Mouse (Mus musculus) limb, embryonic 14.5 days (tissue): Measurements from ENCODE around the gene Cdk6. TPM values are rescaled to one million over a fixed set of nuclear protein-coding genes. Genes with fewer than 3 reads are reported as not detected.

Experiments used
- ATAC-seq: fragments of 200-750 bp; cut with Nextera tagmentation; 2 replicates; pipeline ENCODE4 v1.8.0; 2017; ENCODE audit warnings: low read depth, moderate number of reproducible peaks, moderate TSS enrichment; ENCODE audit not compliant: low FRiP score
- DNase-seq: peaks from one replicate; pipeline ENCODE4 v3.0.0-alpha.2; 2015; ENCODE audit warnings: low spot score
- H3K27ac ChIP-seq: fragments of 300-500 bp; sonication (generic); replicated peaks from 2 replicates; pipeline ENCODE4 v1.5.1; 2014; ENCODE audit warnings: low read depth, mild to moderate bottlenecking, low read length, moderate library complexity, mixed read lengths
- H3K27me3 ChIP-seq: fragments of 300-500 bp; sonication (generic); 2 replicates; pipeline ENCODE4 v1.6.1; 2014; ENCODE audit warnings: low read length, mixed read lengths; ENCODE audit not compliant: control insufficient read depth, insufficient read depth
- H3K36me3 ChIP-seq: fragments of 300-500 bp; sonication (generic); 2 replicates; pipeline ENCODE4 v1.6.1; 2014; ENCODE audit warnings: mild to moderate bottlenecking, low read length, moderate library complexity, mixed read lengths; ENCODE audit not compliant: control insufficient read depth, insufficient read depth
- H3K4me1 ChIP-seq: fragments of 300-500 bp; sonication (generic); 2 replicates; pipeline ENCODE4 v1.6.1; 2014; ENCODE audit warnings: antibody characterized with exemption, low read length, mixed read lengths; ENCODE audit not compliant: control insufficient read depth, insufficient read depth
- H3K4me2 ChIP-seq: fragments of 300-500 bp; sonication (generic); replicated peaks from 2 replicates; pipeline ENCODE4 v1.6.1; 2014; ENCODE audit warnings: low read depth, mild to moderate bottlenecking, low read length, moderate library complexity; ENCODE audit not compliant: severe bottlenecking
- H3K4me3 ChIP-seq: fragments of 300-500 bp; sonication (generic); replicated peaks from 2 replicates; pipeline ENCODE4 v1.5.1; 2014; ENCODE audit warnings: low read length
- H3K9ac ChIP-seq: fragments of 300-500 bp; sonication (generic); 2 replicates; pipeline ENCODE4 v1.6.1; 2014; ENCODE audit warnings: mild to moderate bottlenecking, low read depth, low read length, moderate library complexity; ENCODE audit not compliant: severe bottlenecking
- H3K9me3 ChIP-seq: fragments of 300-500 bp; sonication (generic); 2 replicates; pipeline ENCODE4 v1.6.1; 2016; ENCODE audit warnings: low read length; ENCODE audit not compliant: control insufficient read depth
- POLR2A ChIP-seq: fragments of 200-500 bp; IDR thresholded peaks from 2 replicates; pipeline ENCODE4 v1.8.0; 2012; ENCODE audit warnings: inconsistent platforms, mild to moderate bottlenecking, moderate library complexity, borderline replicate concordance; ENCODE audit not compliant: insufficient read depth, insufficient read length; ENCODE audit errors: extremely low read depth
- WGBS: fragments of 180-500 bp; shearing (Covaris S2); extraction: QIAGEN DNeasy Blood & Tissue Kit; methylation state at CpG from one replicate; pipeline ENCODE4 v1.1.7; 2014; 5-methylcytosine and 5-hydroxymethylcytosine counted together
- polyA plus RNA-seq, 2 experiments: library from polyadenylated mRNA; depleted of rRNA in 1 of 2; stranded (reverse) in 1 of 2; unstranded in 1 of 2; fragments of >200 nt; fragmentation: Nextera tagmentation in 1 of 2; extraction: Ambion mirVana in 1 of 2; gene quantifications; 2 replicates each; pipeline versions ENCODE4 v1.2.1 to v1.2.3; 2012 to 2014

Gene Cdk6
- polyA plus RNA-seq, 2 experiments: 11.3 to 23.8 TPM

- Histone ChIP-seq H3K27ac (no peak overlapping the region), H3K36me3 (no peaks in the 10 kb centered on the region), H3K4me3 (no peak overlapping the region), H3K9me3 (no peaks in the 10 kb centered on the region), H3K4me2 (no peak overlapping the region), H3K4me1 (peaks cover 6% of the 10 kb centered on the region; the same call in 1 of the 2 replicates), H3K9ac (no peak overlapping the region), H3K27me3 (no peaks in the 10 kb centered on the region)
- ATAC-seq: no peak
- 77% methylated on average over 13 of the region's 13 CpGs for WGBS
- TF ChIP-seq POLR2A: no peak
- DNase-seq: no peak
Measured at GRCm38 (mm10) chr5:3382343-3383040, 41.2 kb downstream of the Cdk6 start.

- H3K4me1 ChIP-seq: peaks cover 6% of the 10 kb centered on the region; the same call in 1 of the 2 replicates
- H3K27ac ChIP-seq: no peak overlapping the region
- TF ChIP-seq POLR2A: no peak
- DNase-seq: no peak
- H3K4me3 ChIP-seq: no peak overlapping the region
- WGBS: 52% methylated on average over 3 of the region's 3 CpGs
- no peaks in the 10 kb centered on the region for H3K36me3 ChIP-seq
- no peaks in the 10 kb centered on the region for H3K27me3 ChIP-seq
- H3K9ac ChIP-seq: no peak overlapping the region
- H3K9me3 ChIP-seq: no peaks in the 10 kb centered on the region
- ATAC-seq: no peak
- no peak overlapping the region for H3K4me2 ChIP-seq
Measured at GRCm38 (mm10) chr5:3383547-3383946, 42.3 kb downstream of the Cdk6 start.

DNA sequence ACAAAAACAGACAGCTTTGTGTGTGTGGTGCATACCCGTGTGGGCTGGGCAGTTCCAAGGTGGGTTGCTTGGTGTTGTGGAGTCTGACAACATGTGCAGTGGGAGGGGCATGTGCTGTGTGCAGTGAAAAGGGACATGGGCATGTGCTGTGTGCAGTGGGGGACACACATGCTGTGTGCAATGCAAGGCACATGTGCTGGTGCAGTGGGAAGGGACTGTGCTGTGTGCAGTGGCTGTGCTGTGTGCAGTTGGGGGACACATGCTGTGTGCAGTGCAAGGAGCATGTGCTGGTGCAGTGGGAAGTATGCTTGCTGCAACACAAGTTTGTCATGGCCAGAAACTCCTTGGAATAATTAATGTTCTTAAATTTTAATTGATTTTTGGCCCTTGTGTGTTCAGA, 43.8 kb downstream of the Cdk6 start:
- Histone ChIP-seq H3K4me2 (no peak overlapping the region), H3K27me3 (no peaks in the 10 kb centered on the region), H3K4me1 (peaks cover 6% of the 10 kb centered on the region; the same call in 1 of the 2 replicates), H3K4me3 (no peak overlapping the region), H3K9ac (no peak overlapping the region), H3K36me3 (no peaks in the 10 kb centered on the region), H3K9me3 (no peaks in the 10 kb centered on the region), H3K27ac (no peak overlapping the region)
- ATAC-seq (no peak), DNase-seq (no peak)
- no peak for TF ChIP-seq POLR2A
- WGBS: 44% methylated on average over 1 of the region's 1 CpGs

GRCm38 (mm10) chr5:3386021-3386730, 44.9 kb downstream of the Cdk6 start:
- no peak overlapping the region for H3K27ac ChIP-seq
- H3K27me3 ChIP-seq: no peaks in the 10 kb centered on the region
- no peak overlapping the region for H3K4me3 ChIP-seq
- no peak for TF ChIP-seq POLR2A
- 63% methylated on average over 7 of the region's 7 CpGs for WGBS
- DNase-seq (no peak), ATAC-seq (no peak)
- no peaks in the 10 kb centered on the region for H3K9me3 ChIP-seq
- 0 out of 2 replicates have a peak, but pooled peaks cover under 1% of the 10 kb centered on the region for H3K36me3 ChIP-seq
- peaks cover 6% of the 10 kb centered on the region; the same call in 1 of the 2 replicates for H3K4me1 ChIP-seq
- no peak overlapping the region for H3K4me2 ChIP-seq
- H3K9ac ChIP-seq: no peak overlapping the region

DNA sequence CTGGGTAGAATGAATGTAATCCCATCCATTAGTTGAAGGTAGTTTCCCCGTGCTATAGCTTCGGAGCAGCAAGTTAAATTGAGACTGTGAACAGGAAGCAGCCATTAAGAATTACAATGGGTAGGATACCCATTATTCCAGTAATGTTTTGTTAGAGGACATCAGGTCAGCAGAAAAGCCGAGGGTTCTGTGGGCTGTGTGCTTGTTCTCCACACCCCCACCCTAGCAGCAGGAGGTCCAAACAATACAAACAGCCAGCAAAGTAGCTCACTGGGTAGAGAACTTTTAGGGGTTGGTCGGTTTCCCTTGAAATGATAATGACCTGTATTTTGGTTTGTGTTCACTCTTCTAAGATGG, 45.4 kb downstream of the Cdk6 start:
- no peak overlapping the region for H3K4me2 ChIP-seq
- 25% methylated on average over 4 of the region's 4 CpGs for WGBS
- peaks cover 6% of the 10 kb centered on the region; the same call in 1 of the 2 replicates for H3K4me1 ChIP-seq
- no peak for ATAC-seq
- peaks cover 6% of the 10 kb centered on the region for H3K36me3 ChIP-seq
- H3K27ac ChIP-seq: no peak overlapping the region
- H3K9me3 ChIP-seq: no peaks in the 10 kb centered on the region
- H3K27me3 ChIP-seq: no peaks in the 10 kb centered on the region
- no peak overlapping the region for H3K9ac ChIP-seq
- no peak overlapping the region for H3K4me3 ChIP-seq
- DNase-seq: no peak
- TF ChIP-seq POLR2A: no peak
